Mouse (Mus musculus): ENCODE measurements around the gene Tarsl2. TPM values are rescaled to one million over a fixed set of nuclear protein-coding genes. Genes with fewer than 3 reads are reported as not detected.

Gene Tarsl2
- polyA plus RNA-seq, 1 experiment from 2014 or later: 14.7 TPM

DNA sequence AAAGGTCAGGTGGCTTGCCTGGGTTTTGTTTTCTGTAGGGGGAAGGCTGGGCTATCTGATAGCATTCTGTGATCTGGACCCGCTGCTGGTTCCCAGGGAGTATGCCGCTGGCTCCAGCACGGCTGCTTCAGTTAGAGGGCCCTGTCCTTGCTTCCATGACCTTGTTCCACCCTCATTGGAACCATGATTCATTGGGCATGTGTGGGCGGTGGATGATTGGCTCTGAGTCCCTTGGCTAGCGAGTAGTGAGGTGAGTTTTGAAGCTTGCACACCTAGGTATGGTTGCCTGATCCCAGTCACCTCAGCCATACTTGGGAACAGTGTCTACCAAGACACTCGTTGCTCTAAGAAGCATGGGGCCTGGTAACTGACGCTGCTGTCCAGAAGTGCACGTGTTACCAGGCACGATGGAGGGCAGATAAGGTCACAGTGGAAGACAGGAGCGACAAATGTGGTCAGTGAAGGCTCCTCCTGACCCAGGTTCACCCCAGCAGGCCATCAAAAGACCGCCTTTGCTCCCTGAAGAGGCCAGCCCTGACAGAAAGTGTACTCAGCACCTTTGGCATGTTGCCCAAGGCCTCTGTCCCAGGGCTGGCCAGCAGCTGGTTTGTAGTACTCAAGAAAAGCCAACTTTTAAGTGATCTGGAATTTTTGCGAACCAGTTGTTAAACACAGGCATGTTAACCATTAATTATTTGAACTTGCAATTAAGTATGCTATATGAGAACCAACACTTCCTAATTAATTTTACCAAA is 92.8 kb downstream of the Tarsl2 start:
- H3K27ac ChIP-seq (replicated peaks): no peak overlapping the region
- H3K27me3 ChIP-seq: no peaks in the 10 kb centered on the region
- no peaks in the 10 kb centered on the region for H3K9me3 ChIP-seq (replicated peaks)
- peaks cover 4% of the 10 kb centered on the region for H3K4me1 ChIP-seq (replicated peaks)
- no peaks in the 10 kb centered on the region for H3K36me3 ChIP-seq (replicated peaks)
- no peak overlapping the region for H3K4me3 ChIP-seq (replicated peaks)
- 53% methylated on average over 12 of the region's 12 CpGs for WGBS (ENCODE audit: insufficient replicate concordance)
- H3K9ac ChIP-seq: no peak overlapping the region
- ATAC-seq (ENCODE audit: insufficient read depth): no peak
- no peak overlapping the region for H3K4me2 ChIP-seq

Other genes with a start within 250 kb of the Tarsl2 start
- 3.1 and 4.3 TPM in 2 replicates for gene Tjp1, start 117.1 kb upstream of the Tarsl2 start, polyA plus RNA-seq (2015; fragmentation: Nextera tagmentation; extraction: Ambion mirVana)
- 28.9 and 30.8 TPM in 2 replicates for gene Tm2d3, start 46.3 kb downstream of the Tarsl2 start, polyA plus RNA-seq (2015; fragmentation: Nextera tagmentation; extraction: Ambion mirVana)
- gene Pcsk6, start 216.8 kb downstream of the Tarsl2 start, polyA plus RNA-seq (2015; fragmentation: Nextera tagmentation; extraction: Ambion mirVana): 0.94 and 2.0 TPM in 2 replicates

All from liver, embryonic 15.5 days (tissue).